Mouse (Mus musculus) liver, postnatal 0 days (tissue): Measurements from ENCODE around the gene Hist1h2af.

ENCODE experiments used
- CTCF ChIP-seq: sonication (generic); IDR thresholded peaks from 2 replicates; pipeline ENCODE4 v1.5.1; 2016; ENCODE audit warnings: antibody characterized with exemption, low read depth
- EP300 ChIP-seq: IDR thresholded peaks from 2 replicates; pipeline ENCODE4 v1.6.1; 2016; ENCODE audit warnings: antibody characterized with exemption, low read depth, mild to moderate bottlenecking

DNA sequence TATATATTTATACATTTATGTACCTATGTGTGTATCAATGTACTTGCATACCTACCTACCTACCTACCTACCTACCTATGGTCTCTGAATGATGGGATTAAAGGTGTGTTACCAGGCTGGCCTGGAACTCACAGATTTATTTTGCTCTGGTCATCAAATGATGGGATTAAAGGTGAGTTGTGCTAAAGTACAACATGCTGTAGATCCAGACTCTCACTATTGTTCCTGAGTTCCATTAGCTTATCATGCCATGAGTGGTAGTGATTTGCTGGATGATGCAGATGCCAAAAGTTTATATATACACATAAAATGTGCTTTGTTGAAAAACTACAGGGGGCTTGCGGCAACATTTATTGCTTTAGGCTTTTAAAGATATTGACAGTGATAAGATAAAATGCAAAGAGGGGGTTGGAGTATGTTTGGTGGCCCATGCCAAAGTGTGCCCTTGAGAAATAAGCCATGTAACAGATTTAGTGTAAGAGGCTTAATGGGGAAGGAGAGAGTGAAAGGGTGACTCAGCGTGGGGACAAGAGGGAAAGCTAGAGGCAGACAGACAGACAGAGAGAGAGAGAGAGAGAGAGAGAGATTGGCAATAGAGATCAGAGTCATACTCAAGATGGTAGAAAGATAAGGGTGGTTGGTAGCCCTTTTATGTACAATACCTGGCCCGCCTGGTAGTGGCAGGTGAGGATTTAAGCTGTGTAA is 3.5 kb downstream of the Hist1h2af start:
- TF ChIP-seq CTCF (no peak), EP300 (no peak)
